Mouse (Mus musculus): ENCODE data around the gene Arrb1. TPM values are rescaled to one million over a fixed set of nuclear protein-coding genes. Genes with fewer than 3 reads are reported as not detected.

Gene Arrb1
- polyA plus RNA-seq, 1 experiment from 2014 or later = 6.8 TPM

DNA sequence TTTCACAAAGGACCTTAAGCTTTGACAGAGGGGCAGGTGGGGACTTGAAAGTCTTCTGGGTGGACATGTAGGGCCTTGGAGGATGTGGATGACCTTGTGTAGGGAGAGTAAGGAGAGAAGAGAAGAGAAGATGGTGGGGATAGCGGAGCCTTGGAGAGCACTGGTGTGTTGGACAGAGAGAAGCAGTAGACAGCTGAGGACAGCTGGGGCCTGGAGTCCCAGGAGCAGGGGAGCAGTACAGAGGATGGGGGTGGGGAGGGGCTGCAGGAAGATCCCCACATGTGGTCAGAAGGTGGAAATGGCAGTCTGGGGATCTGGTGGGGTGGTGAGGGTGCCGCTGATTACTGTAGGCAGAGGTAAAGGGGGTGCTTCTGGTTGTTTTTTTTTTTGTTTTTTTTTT is 4.8 kb downstream of the Arrb1 start:
- H3K9me3 ChIP-seq = no peaks in the 10 kb centered on the region
- H3K4me2 ChIP-seq (replicated peaks) = no peak overlapping the region
- no peak overlapping the region for H3K9ac ChIP-seq
- no peak overlapping the region for H3K4me3 ChIP-seq
- H3K27ac ChIP-seq = no peak overlapping the region
- 62% methylated on average over 2 of the region's 2 CpGs for WGBS
- no peak for ATAC-seq (ENCODE audit: low FRiP score, low read depth)
- no peaks in the 10 kb centered on the region for H3K36me3 ChIP-seq
- peaks cover 55% of the 10 kb centered on the region for H3K4me1 ChIP-seq
- H3K27me3 ChIP-seq = no peaks in the 10 kb centered on the region

- no peaks in the 10 kb centered on the region for H3K36me3 ChIP-seq
- WGBS = 58% methylated on average over 4 of the region's 5 CpGs
- H3K9me3 ChIP-seq = no peaks in the 10 kb centered on the region
- H3K4me2 ChIP-seq (replicated peaks) = no peak overlapping the region
- no peak for ATAC-seq (ENCODE audit: low FRiP score, low read depth)
- no peak overlapping the region for H3K9ac ChIP-seq
- H3K4me1 ChIP-seq = peaks cover 61% of the 10 kb centered on the region
- H3K27ac ChIP-seq = no peak overlapping the region
- no peak overlapping the region for H3K4me3 ChIP-seq
- no peaks in the 10 kb centered on the region for H3K27me3 ChIP-seq
Observed at GRCm38 (mm10) chr7:99541204-99541603, 5.9 kb downstream of the Arrb1 start.

DNA sequence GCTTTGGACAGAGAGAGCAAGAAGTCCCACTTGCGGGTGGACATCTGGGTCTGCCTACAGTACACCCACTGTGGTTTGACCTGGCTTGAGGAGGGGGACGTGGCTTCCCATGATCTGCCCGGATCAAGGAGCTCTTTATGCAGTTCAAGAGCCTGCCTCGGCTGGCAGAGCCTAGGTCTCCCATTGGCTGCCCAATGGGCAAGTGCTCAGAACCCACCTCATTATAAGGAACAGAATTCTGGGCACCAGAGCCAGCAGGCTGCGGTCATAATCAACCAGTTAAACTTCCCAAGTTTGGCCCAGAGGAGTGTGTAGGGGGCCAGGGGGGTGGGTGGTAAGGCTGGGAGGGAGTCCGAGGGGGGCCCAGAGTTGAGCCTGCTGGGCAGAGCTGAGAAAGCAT is 9.0 kb downstream of the Arrb1 start:
- no peak for ATAC-seq (ENCODE audit: low FRiP score, low read depth)
- Histone ChIP-seq H3K9me3 (no peaks in the 10 kb centered on the region), H3K36me3 (no peaks in the 10 kb centered on the region), H3K4me2 (replicated peaks) (no peak overlapping the region; the same call in 1 of the 2 replicates), H3K27me3 (no peaks in the 10 kb centered on the region), H3K4me1 (peaks cover 50% of the 10 kb centered on the region), H3K4me3 (no peak overlapping the region), H3K27ac (peak overlapping the region; percentile 90), H3K9ac (0 out of 2 replicates have a peak overlapping the region, but pooled peaks have one; percentile 15)
- 54% methylated on average over 6 of the region's 6 CpGs for WGBS

DNA sequence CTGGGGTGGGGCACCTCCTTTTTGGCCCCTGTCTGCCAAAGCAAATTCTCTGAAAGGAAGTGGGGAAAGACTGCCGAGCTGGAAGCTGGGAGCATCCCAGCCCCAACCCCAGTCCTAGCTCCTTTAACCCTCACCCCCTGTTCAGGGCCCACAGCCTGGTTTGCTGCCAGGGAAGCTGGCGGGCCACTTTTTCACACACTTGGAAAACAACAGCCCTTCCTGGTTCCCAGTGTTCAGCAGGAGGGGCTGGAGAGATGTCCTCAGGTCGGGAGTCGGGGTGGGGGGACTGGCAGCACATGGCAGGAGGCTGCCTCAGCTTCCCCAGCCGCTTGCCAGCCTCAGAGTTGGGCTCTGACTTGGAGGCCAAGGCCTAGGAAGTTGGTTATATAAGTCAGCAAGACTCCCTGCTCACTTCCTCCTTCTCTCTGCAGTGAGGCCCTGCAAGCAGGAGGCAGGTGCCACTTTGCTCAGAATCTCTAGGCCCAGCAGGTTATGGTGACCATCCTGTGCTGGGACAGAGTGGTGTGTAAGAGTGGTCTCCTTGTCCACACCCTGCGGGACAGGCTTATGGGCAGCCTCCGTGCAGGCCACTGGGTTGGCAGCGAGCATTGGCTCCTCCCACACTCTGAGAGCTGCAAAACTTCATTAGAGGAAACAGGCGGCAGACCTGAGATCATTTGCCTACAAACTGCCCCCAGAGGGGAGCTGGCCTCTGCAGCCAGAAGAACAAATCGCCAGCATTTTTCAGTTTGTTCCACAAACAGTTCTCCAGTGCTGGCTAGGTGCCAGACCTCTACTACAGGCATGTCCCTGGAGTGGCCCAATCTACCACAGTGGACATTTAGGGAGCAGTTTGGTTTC is 10.8 kb downstream of the Arrb1 start:
- no peak overlapping the region for H3K4me3 ChIP-seq
- H3K36me3 ChIP-seq = peaks cover 4% of the 10 kb centered on the region; the same call in 1 of the 2 replicates
- H3K9me3 ChIP-seq = no peaks in the 10 kb centered on the region
- peaks cover 41% of the 10 kb centered on the region for H3K4me1 ChIP-seq
- no peaks in the 10 kb centered on the region for H3K27me3 ChIP-seq
- WGBS = 30% methylated on average over 10 of the region's 10 CpGs
- ATAC-seq (ENCODE audit: low FRiP score, low read depth) = peak; percentile 71
- H3K27ac ChIP-seq = peak overlapping the region; percentile 90
- peak overlapping the region; percentile 25; the same call in 1 of the 2 replicates for H3K4me2 ChIP-seq (replicated peaks)
- peak overlapping the region; percentile 15 for H3K9ac ChIP-seq

DNA sequence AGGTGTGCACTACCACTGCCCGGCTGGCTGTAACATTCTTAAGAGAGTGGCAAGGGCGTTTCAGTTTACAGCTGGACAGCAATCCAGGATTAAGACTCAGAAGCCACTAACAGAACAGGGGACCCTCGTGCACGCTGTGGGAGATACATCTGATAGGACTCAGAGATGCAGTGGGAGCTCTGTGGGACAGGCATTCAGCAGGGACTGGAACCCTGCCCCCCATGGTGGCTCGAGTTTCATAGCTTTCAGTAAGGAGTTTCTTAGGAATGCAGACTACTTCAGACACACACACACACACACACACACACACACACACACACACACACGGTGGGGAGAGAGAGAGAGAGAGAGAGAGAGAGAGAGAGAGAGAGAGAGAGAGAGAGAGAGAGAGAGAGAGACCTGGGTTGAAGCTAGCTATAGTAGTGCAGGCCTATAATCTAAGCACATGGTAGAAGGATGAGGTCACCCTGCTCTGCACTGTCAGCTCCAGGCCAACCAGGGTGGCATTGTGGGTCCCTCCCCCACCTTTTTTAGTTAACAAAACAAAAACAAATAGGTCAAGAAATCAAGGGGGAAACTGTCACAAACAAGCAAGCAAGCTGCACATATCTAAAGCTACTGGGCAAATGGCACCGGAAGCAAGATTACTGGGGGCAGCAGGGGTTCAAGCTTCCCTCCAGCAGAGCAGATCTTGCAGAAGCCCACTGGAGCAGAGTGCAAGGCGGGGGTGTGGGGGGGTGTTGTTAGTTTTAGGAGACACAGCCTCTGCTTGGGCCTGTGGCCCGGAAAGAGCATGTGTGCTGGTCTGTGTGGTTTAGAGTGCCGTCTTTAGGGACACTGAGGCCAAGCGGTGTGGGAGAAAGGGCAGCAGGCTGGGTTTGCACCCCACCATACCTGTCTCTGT is 12.6 kb downstream of the Arrb1 start:
- Histone ChIP-seq H3K4me3 (no peak overlapping the region), H3K9ac (no peak overlapping the region), H3K4me1 (peaks cover 52% of the 10 kb centered on the region), H3K27me3 (no peaks in the 10 kb centered on the region), H3K27ac (peak overlapping the region; percentile 90; the same call in 1 of the 2 replicates), H3K36me3 (peaks cover 4% of the 10 kb centered on the region; the same call in 1 of the 2 replicates), H3K9me3 (no peaks in the 10 kb centered on the region), H3K4me2 (replicated peaks) (no peak overlapping the region)
- ATAC-seq (ENCODE audit: low FRiP score, low read depth) = peak; percentile 9; the same call in 1 of the 2 replicates
- 29% methylated on average over 10 of the region's 11 CpGs for WGBS

DNA sequence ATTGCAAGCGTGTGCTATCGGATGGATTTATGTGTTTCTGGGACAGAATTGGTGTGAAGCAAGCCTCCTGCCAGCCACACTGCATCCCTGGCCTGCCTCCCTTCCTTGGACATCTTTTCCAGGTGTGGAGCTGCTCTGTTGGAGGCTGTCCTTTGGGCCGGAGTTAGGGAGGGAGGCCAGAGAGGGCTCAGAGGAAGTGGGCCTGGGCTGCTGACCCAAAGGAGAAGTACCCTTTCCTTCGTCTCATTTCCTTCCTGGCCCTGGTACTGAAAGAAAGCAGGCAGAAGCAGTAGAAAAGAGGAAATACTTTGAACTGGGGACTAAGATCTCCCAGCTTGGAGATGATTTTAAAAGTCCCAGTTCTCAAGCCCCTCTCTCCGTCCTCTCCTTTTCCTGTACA is 14.4 kb downstream of the Arrb1 start:
- Histone ChIP-seq H3K9ac (no peak overlapping the region), H3K36me3 (peaks cover 4% of the 10 kb centered on the region; the same call in 1 of the 2 replicates), H3K4me1 (peaks cover 63% of the 10 kb centered on the region), H3K27ac (no peak overlapping the region), H3K9me3 (no peaks in the 10 kb centered on the region), H3K4me2 (replicated peaks) (no peak overlapping the region), H3K27me3 (no peaks in the 10 kb centered on the region), H3K4me3 (no peak overlapping the region)
- WGBS = 83% methylated on average over 5 of the region's 5 CpGs
- no peak for ATAC-seq (ENCODE audit: low FRiP score, low read depth)

DNA sequence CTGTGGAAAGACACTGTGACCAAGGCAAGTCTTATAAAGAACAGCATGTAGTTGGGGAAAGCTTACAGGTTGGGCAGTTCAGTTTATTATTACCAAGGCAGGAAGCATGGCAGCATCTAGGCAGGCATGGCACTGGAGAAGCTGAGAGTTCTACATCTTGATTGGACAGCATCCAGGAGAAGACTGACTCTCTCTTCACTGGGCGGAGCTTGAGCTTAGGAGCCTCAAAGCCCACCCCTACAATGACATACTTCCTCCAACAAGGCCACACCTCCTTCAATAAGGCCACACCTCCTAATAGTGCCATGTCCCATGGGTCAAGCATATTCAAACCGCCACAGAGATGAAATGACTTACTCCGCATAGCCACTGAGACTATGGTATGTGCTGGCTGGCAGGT is 16.4 kb downstream of the Arrb1 start:
- ATAC-seq (ENCODE audit: low FRiP score, low read depth) = no peak
- Histone ChIP-seq H3K36me3 (peaks cover 4% of the 10 kb centered on the region; the same call in 1 of the 2 replicates), H3K4me3 (no peak overlapping the region), H3K4me2 (replicated peaks) (no peak overlapping the region), H3K4me1 (peaks cover 52% of the 10 kb centered on the region), H3K9ac (no peak overlapping the region), H3K27me3 (no peaks in the 10 kb centered on the region), H3K27ac (peak overlapping the region; percentile 16; the same call in 1 of the 2 replicates), H3K9me3 (no peaks in the 10 kb centered on the region)
- WGBS = 95% methylated on average over 3 of the region's 3 CpGs

DNA sequence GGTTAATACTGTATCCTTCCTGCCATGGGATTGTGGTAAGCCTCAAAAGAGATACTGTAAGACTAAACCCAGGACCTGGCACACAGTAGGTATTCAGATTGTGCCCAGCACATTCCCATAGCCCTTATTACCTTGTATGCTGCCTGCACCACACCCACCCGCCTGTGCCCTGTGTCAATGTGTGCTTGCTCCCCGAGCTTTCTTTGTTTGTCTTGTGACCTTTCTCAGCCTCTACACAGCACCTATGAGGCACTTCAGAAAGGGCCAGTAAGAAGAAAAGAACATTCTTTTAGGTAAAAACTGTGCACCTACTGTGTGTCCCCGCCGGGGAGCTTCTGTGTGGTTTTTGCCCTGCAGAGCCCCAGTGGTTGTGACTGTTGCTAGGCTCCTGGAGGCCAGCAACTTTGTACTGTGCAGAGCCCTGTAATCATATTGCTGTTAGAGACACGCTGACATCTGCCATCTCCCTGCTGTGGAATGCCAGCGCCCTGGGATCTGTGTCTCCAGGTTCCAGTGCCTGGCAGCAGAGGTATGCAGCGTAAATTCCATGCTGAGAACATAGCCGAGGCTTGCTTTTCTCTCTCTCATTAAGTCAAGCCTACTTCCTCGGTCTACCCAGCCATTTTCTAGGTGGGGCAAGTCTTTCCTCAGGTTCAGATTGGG is 18.1 kb downstream of the Arrb1 start:
- Histone ChIP-seq H3K36me3 (peaks cover 4% of the 10 kb centered on the region; the same call in 1 of the 2 replicates), H3K27me3 (no peaks in the 10 kb centered on the region), H3K9me3 (no peaks in the 10 kb centered on the region), H3K4me2 (replicated peaks) (peak overlapping the region; percentile 37), H3K9ac (peak overlapping the region; percentile 39; the same call in 1 of the 2 replicates), H3K27ac (peak overlapping the region; percentile 77; the same call in 1 of the 2 replicates), H3K4me1 (peaks cover 40% of the 10 kb centered on the region), H3K4me3 (no peak overlapping the region)
- peak; percentile 38; the same call in 1 of the 2 replicates for ATAC-seq (ENCODE audit: low FRiP score, low read depth)
- 31% methylated on average over 9 of the region's 9 CpGs for whole genome bisulfite sequencing

DNA sequence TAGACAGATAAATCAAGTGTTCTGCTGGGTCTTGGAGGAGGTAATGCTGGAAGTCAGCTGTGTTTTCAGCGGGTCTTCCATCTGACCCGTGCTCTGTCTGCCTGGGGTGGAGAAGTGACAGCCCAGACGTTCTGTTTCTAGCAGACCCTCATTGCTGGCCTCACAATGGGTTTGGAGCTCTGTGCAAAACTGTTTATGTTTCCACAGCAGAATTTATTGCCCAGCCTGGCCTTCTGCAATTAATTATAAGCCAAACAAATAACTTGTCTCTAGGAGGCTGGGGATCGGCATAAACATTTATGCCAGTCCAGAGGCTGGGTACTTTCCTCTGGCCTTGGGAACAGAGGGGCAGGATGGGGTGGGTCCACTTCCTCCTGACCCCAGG is 18.6 kb downstream of the Arrb1 start:
- Histone ChIP-seq H3K36me3 (peaks cover 4% of the 10 kb centered on the region; the same call in 1 of the 2 replicates), H3K4me1 (peaks cover 36% of the 10 kb centered on the region), H3K9me3 (no peaks in the 10 kb centered on the region), H3K9ac (peak overlapping the region; percentile 39; the same call in 1 of the 2 replicates), H3K4me3 (no peak overlapping the region), H3K27ac (peak overlapping the region; percentile 77), H3K27me3 (no peaks in the 10 kb centered on the region), H3K4me2 (replicated peaks) (peak overlapping the region; percentile 37)
- ATAC-seq (ENCODE audit: low FRiP score, low read depth) = no peak
- 10% methylated on average over 4 of the region's 4 CpGs for WGBS

GRCm38 (mm10) chr7:99555862-99556261 is 20.6 kb downstream of the Arrb1 start:
- H3K4me3 ChIP-seq = no peak overlapping the region
- WGBS = 23% methylated on average over 6 of the region's 6 CpGs
- no peak overlapping the region for H3K4me2 ChIP-seq (replicated peaks)
- H3K9me3 ChIP-seq = no peaks in the 10 kb centered on the region
- H3K4me1 ChIP-seq = peaks cover 43% of the 10 kb centered on the region
- H3K27me3 ChIP-seq = no peaks in the 10 kb centered on the region
- H3K36me3 ChIP-seq = no peaks in the 10 kb centered on the region
- H3K27ac ChIP-seq = no peak overlapping the region; the same call in 1 of the 2 replicates
- ATAC-seq (ENCODE audit: low FRiP score, low read depth) = no peak
- H3K9ac ChIP-seq = no peak overlapping the region

DNA sequence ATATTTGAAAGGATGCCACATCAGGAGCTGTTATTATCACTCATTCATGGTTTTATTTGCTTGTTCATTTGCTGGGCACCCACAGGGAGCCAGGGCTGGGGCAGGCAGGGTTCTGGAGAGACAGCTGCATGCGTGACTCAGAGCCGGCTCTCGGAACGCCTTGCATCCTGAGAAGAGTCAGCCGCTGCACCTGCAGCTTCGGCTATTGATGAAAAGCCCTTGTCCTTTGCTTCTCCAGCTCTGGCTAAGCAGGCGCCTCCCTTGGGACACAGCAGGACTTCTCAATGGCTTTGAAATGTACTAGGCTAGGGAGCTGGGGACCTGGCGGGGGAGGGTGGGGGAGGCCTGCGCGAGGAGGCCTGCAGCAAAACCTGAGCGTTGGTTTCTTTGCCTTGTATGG is 23.8 kb downstream of the Arrb1 start:
- H3K4me3 ChIP-seq = no peak overlapping the region
- no peak for ATAC-seq (ENCODE audit: low FRiP score, low read depth)
- peaks cover 41% of the 10 kb centered on the region for H3K4me1 ChIP-seq
- H3K4me2 ChIP-seq (replicated peaks) = no peak overlapping the region
- H3K9me3 ChIP-seq = no peaks in the 10 kb centered on the region
- no peaks in the 10 kb centered on the region for H3K36me3 ChIP-seq
- no peak overlapping the region for H3K9ac ChIP-seq
- WGBS = 26% methylated on average over 11 of the region's 11 CpGs
- H3K27me3 ChIP-seq = no peaks in the 10 kb centered on the region
- no peak overlapping the region for H3K27ac ChIP-seq
